Mouse (Mus musculus) frontal cortex, postnatal 36 days (tissue): ENCODE measurements around the gene Mapk13.
"Not testable (repeated sequence)": the region's sequence is repeated elsewhere in the genome, so short reads cannot be mapped to it uniquely, and the experiment has no call there.

Experiments used
- DNase-seq, 2 experiments: peaks; one replicate each; pipeline ENCODE4 v3.0.0; 2022; ENCODE audit warnings: low spot score in 2 of 2

Mapk13 gene

GRCm38 (mm10) chr17:28814529-28815097, 45.5 kb downstream of the Mapk13 start:
- no peak for DNase-seq

GRCm38 (mm10) chr17:28815384-28816004, 46.4 kb downstream of the Mapk13 start:
- DNase-seq: no peak

- not testable (repeated sequence) for DNase-seq
Observed at GRCm38 (mm10) chr17:28816326-28816725, 47.2 kb downstream of the Mapk13 start.

GRCm38 (mm10) chr17:28816875-28817811, 48.0 kb downstream of the Mapk13 start:
- no peak for DNase-seq

- DNase-seq: no peak
Observed at GRCm38 (mm10) chr17:28820189-28820588, 51.1 kb downstream of the Mapk13 start.

- DNase-seq: no peak
Observed at GRCm38 (mm10) chr17:28823004-28823745, 54.1 kb downstream of the Mapk13 start.

GRCm38 (mm10) chr17:28823749-28824148, 54.7 kb downstream of the Mapk13 start:
- no peak for DNase-seq

GRCm38 (mm10) chr17:28824896-28825295, 55.8 kb downstream of the Mapk13 start:
- peak; percentile 54 to 67 for DNase-seq

GRCm38 (mm10) chr17:28825359-28826041, 56.4 kb downstream of the Mapk13 start:
- no peak for DNase-seq

GRCm38 (mm10) chr17:28827665-28828231, 58.7 kb downstream of the Mapk13 start:
- peak in 1 of 2 experiments; percentile 48 for DNase-seq

- no peak for DNase-seq
Observed at GRCm38 (mm10) chr17:28829120-28829519, 60.0 kb downstream of the Mapk13 start.
